Mouse (Mus musculus) neural tube, embryonic 13.5 days (tissue): ENCODE measurements around the gene Casp9. TPM values are rescaled to one million over a fixed set of nuclear protein-coding genes. Genes with fewer than 3 reads are reported as not detected.

ENCODE experiments used
- ATAC-seq: fragments of 200-750 bp; cut with Nextera tagmentation; 2 replicates; pipeline ENCODE4 v1.8.0; 2017; ENCODE audit warnings: low read depth, mild to moderate bottlenecking, moderate TSS enrichment, moderate library complexity
- H3K27ac ChIP-seq: fragments of 300-500 bp; sonication (generic); replicated peaks from 2 replicates; pipeline ENCODE4 v1.5.1; 2015; ENCODE audit warnings: moderate library complexity, mild to moderate bottlenecking, inconsistent platforms
- H3K27me3 ChIP-seq: fragments of 300-500 bp; sonication (generic); 2 replicates; pipeline ENCODE4 v1.6.1; 2015; ENCODE audit warnings: mild to moderate bottlenecking, inconsistent platforms
- H3K36me3 ChIP-seq: fragments of 300-500 bp; sonication (generic); 2 replicates; pipeline ENCODE4 v1.6.1; 2015; ENCODE audit warnings: mild to moderate bottlenecking, inconsistent platforms
- H3K4me1 ChIP-seq: fragments of 300-500 bp; sonication (generic); replicated peaks from 2 replicates; pipeline ENCODE4 v1.6.1; 2015; ENCODE audit warnings: inconsistent platforms
- H3K4me2 ChIP-seq: fragments of 300-500 bp; sonication (generic); 2 replicates; pipeline ENCODE4 v1.6.1; 2015; ENCODE audit warnings: inconsistent platforms, mild to moderate bottlenecking, moderate library complexity
- H3K4me3 ChIP-seq: fragments of 300-500 bp; sonication (generic); 2 replicates; pipeline ENCODE4 v1.5.1; 2015; ENCODE audit warnings: mild to moderate bottlenecking, inconsistent platforms
- H3K9ac ChIP-seq: fragments of 300-500 bp; sonication (generic); 2 replicates; pipeline ENCODE4 v1.6.1; 2015; ENCODE audit warnings: moderate library complexity, mild to moderate bottlenecking, inconsistent platforms
- H3K9me3 ChIP-seq: fragments of 300-500 bp; sonication (generic); 2 replicates; pipeline ENCODE4 v1.6.1; 2016; ENCODE audit warnings: inconsistent platforms
- WGBS: fragments of 180-500 bp; shearing (Covaris S2); methylation state at CpG from one replicate; pipeline ENCODE4 v1.1.7; 2015; 5-methylcytosine and 5-hydroxymethylcytosine counted together
- polyA plus RNA-seq: library from polyadenylated mRNA; unstranded; fragments of >200 nt; fragmentation: Nextera tagmentation; extraction: Ambion mirVana; gene quantifications from 2 replicates; pipeline ENCODE4 v1.2.1, GENCODE M21; 2015

Casp9 gene
- polyA plus RNA-seq, 1 experiment from 2014 or later: 19.8 TPM

- Histone ChIP-seq H3K27me3 (no peaks in the 10 kb centered on the region), H3K9me3 (no peaks in the 10 kb centered on the region), H3K4me1 (peaks cover 24% of the 10 kb centered on the region), H3K9ac (no peak overlapping the region), H3K4me3 (no peak overlapping the region), H3K36me3 (peaks cover 32% of the 10 kb centered on the region), H3K4me2 (no peak overlapping the region), H3K27ac (no peak overlapping the region)
- no peak for ATAC-seq
- WGBS: 89% methylated on average over 17 of the region's 17 CpGs
Measured at GRCm38 (mm10) chr4:141861591-141862295, 68.3 kb downstream of the Casp9 start.

GRCm38 (mm10) chr4:141862867-141863266 lies 69.5 kb downstream of the Casp9 start:
- Histone ChIP-seq H3K4me2 (no peak overlapping the region), H3K4me3 (no peak overlapping the region), H3K4me1 (peaks cover 32% of the 10 kb centered on the region), H3K9ac (no peak overlapping the region), H3K27me3 (no peaks in the 10 kb centered on the region), H3K36me3 (peaks cover 32% of the 10 kb centered on the region), H3K27ac (no peak overlapping the region), H3K9me3 (no peaks in the 10 kb centered on the region)
- no peak for ATAC-seq
- 83% methylated on average over 5 of the region's 5 CpGs for WGBS

- 86% methylated on average over 7 of the region's 7 CpGs for WGBS
- no peak for ATAC-seq
- Histone ChIP-seq H3K9me3 (no peaks in the 10 kb centered on the region), H3K9ac (peak overlapping the region; percentile 38; the same call in 1 of the 2 replicates), H3K36me3 (peaks cover 31% of the 10 kb centered on the region), H3K27ac (no peak overlapping the region), H3K27me3 (no peaks in the 10 kb centered on the region), H3K4me3 (no peak overlapping the region), H3K4me2 (no peak overlapping the region), H3K4me1 (peaks cover 39% of the 10 kb centered on the region)
Measured at GRCm38 (mm10) chr4:141863726-141864280, 70.4 kb downstream of the Casp9 start.

GRCm38 (mm10) chr4:141864506-141864905 lies 71.1 kb downstream of the Casp9 start:
- H3K27ac ChIP-seq: no peak overlapping the region
- H3K4me2 ChIP-seq: no peak overlapping the region
- peaks cover 44% of the 10 kb centered on the region for H3K4me1 ChIP-seq
- no peaks in the 10 kb centered on the region for H3K27me3 ChIP-seq
- no peak overlapping the region for H3K9ac ChIP-seq
- ATAC-seq: no peak
- H3K36me3 ChIP-seq: peaks cover 27% of the 10 kb centered on the region
- no peak overlapping the region for H3K4me3 ChIP-seq
- H3K9me3 ChIP-seq: no peaks in the 10 kb centered on the region
- WGBS: 98% methylated on average over 8 of the region's 8 CpGs

- Histone ChIP-seq H3K4me2 (no peak overlapping the region), H3K4me1 (peaks cover 49% of the 10 kb centered on the region), H3K4me3 (no peak overlapping the region), H3K9me3 (no peaks in the 10 kb centered on the region), H3K36me3 (peaks cover 22% of the 10 kb centered on the region), H3K9ac (no peak overlapping the region), H3K27ac (no peak overlapping the region), H3K27me3 (no peaks in the 10 kb centered on the region)
- no peak for ATAC-seq
- 94% methylated on average over 5 of the region's 5 CpGs for WGBS
Measured at GRCm38 (mm10) chr4:141865006-141865405, 71.6 kb downstream of the Casp9 start.

Other genes starting within 250 kb of the Casp9 start
- 32.1 and 36.6 TPM in 2 replicates for gene Fblim1, start 187.5 kb upstream of the Casp9 start, polyA plus RNA-seq
- gene Tmem82, start 175.0 kb upstream of the Casp9 start, polyA plus RNA-seq: 0.31 TPM in 1 of 2 replicates, not detected in the other
- 0.11 TPM in 1 of 2 replicates, not detected in the other for gene Slc25a34, start 169.8 kb upstream of the Casp9 start, polyA plus RNA-seq
- 6.6 and 7.6 TPM in 2 replicates for gene Plekhm2, start 128.7 kb upstream of the Casp9 start, polyA plus RNA-seq
- gene Rsc1a1, start 108.0 kb upstream of the Casp9 start, polyA plus RNA-seq: not detected in 2 replicates
- 15.4 and 17.9 TPM in 2 replicates for gene Ddi2, start 70.2 kb upstream of the Casp9 start, polyA plus RNA-seq
- gene Agmat, start 46.9 kb upstream of the Casp9 start, polyA plus RNA-seq: not detected in 2 replicates
- 6.0 and 6.6 TPM in 2 replicates for gene Dnajc16, start 2.7 kb upstream of the Casp9 start, polyA plus RNA-seq
- gene Cela2a, start 32.5 kb downstream of the Casp9 start, polyA plus RNA-seq: not detected in 2 replicates
- gene Ctrc, start 52.7 kb downstream of the Casp9 start, polyA plus RNA-seq: not detected in 2 replicates
- 65.7 and 67.1 TPM in 2 replicates for gene Efhd2, start 81.3 kb downstream of the Casp9 start, polyA plus RNA-seq
- gene Fhad1, start 221.5 kb downstream of the Casp9 start, polyA plus RNA-seq: 3.6 and 4.0 TPM in 2 replicates